Mouse (Mus musculus) ES-E14 (cell line): Measurements from ENCODE around the gene Edn3.

ENCODE experiments used
- CHD2 ChIP-seq: IDR thresholded peaks from 2 replicates; pipeline ENCODE4 v1.6.1; 2014; ENCODE audit warnings: mild to moderate bottlenecking, low read depth, low read length, inconsistent platforms
- HCFC1 ChIP-seq: IDR thresholded peaks from 2 replicates; pipeline ENCODE4 v1.6.1; 2012; ENCODE audit warnings: low read length, inconsistent platforms, borderline replicate concordance; ENCODE audit not compliant: insufficient read depth
- MAFK ChIP-seq: IDR thresholded peaks from 2 replicates; pipeline ENCODE4 v1.6.1; 2014; ENCODE audit warnings: mild to moderate bottlenecking, low read depth, low read length, inconsistent platforms; ENCODE audit not compliant: insufficient read depth
- ZC3H11A ChIP-seq: IDR thresholded peaks from 2 replicates; pipeline ENCODE4 v1.6.1; 2012; ENCODE audit warnings: low read depth, mild to moderate bottlenecking, inconsistent platforms, low read length, borderline replicate concordance

- TF ChIP-seq MAFK (no peak), CHD2 (no peak), ZC3H11A (no peak), HCFC1 (no peak)
These were observed 33.1 kb upstream of the Edn3 start for GRCm38 (mm10) chr2:174727114-174727823.
